Mouse (Mus musculus) MEL (cell line): ENCODE measurements at regions not wholly inside any gene's neighbourhood (a gene's known extent, or its start where the extent isn't known, plus 50 kb on each side); places are given as distances from the start of the nearest gene placed in this dataset.

ENCODE experiments used
- DNase-seq: peaks from one replicate; pipeline ENCODE4 v3.0.0; 2011; ENCODE audit warnings: low read depth, low spot score
- H3K27ac ChIP-seq: 2 replicates; pipeline ENCODE4 v1.5.1; 2012; ENCODE audit warnings: low read depth, mild to moderate bottlenecking, control low read depth, low read length, moderate library complexity; ENCODE audit not compliant: control insufficient read depth
- H3K27me3 ChIP-seq, 2 experiments: fragments of 150-350 bp in 1 of 2; sonication (generic) in 1 of 2; 2 replicates each; pipeline ENCODE4 v1.6.1; 2012; ENCODE audit warnings: low read length in 2 of 2, mild to moderate bottlenecking in 2 of 2, improper control_type of control experiment in 1 of 2, moderate library complexity in 1 of 2; ENCODE audit not compliant: insufficient read depth in 2 of 2, control insufficient read depth in 1 of 2
- H3K36me3 ChIP-seq, 2 experiments: 2 replicates each; pipeline ENCODE4 v1.6.1; 2012 to 2014; ENCODE audit warnings: low read length in 2 of 2, improper control_type of control experiment in 1 of 2, inconsistent platforms in 1 of 2, mild to moderate bottlenecking in 1 of 2; ENCODE audit not compliant: insufficient read depth in 2 of 2, control insufficient read depth in 1 of 2
- H3K4me1 ChIP-seq, 2 experiments: fragments of 150-350 bp in 1 of 2; sonication (generic) in 1 of 2; 2 replicates each; pipeline ENCODE4 v1.6.1; 2012; ENCODE audit warnings: low read length in 2 of 2, improper control_type of control experiment in 1 of 2, mild to moderate bottlenecking in 1 of 2; ENCODE audit not compliant: insufficient read depth in 2 of 2, control insufficient read depth in 1 of 2
- H3K4me3 ChIP-seq, 2 experiments: fragments of 150-350 bp in 1 of 2; sonication (generic) in 1 of 2; 2 replicates each; pipeline ENCODE4 v1.5.1; 2012; ENCODE audit warnings: low read depth in 2 of 2, low read length in 2 of 2, mild to moderate bottlenecking in 2 of 2, moderate library complexity in 2 of 2, control low read depth in 1 of 2, improper control_type of control experiment in 1 of 2; ENCODE audit not compliant: control insufficient read depth in 1 of 2, insufficient read depth in 1 of 2
- H3K79me2 ChIP-seq: 2 replicates; pipeline ENCODE4 v1.6.1; 2012; ENCODE audit warnings: mild to moderate bottlenecking, low read length, moderate library complexity; ENCODE audit not compliant: control insufficient read depth, poor library complexity, insufficient read depth
- H3K9ac ChIP-seq: 2 replicates; pipeline ENCODE4 v1.6.1; 2012; ENCODE audit warnings: low read depth, mild to moderate bottlenecking, control low read depth, low read length, moderate library complexity; ENCODE audit not compliant: control insufficient read depth, poor library complexity, severe bottlenecking
- H3K9me3 ChIP-seq: fragments of 150-350 bp; sonication (generic); replicated peaks from 2 replicates; pipeline ENCODE4 v1.6.1; 2012; ENCODE audit warnings: mild to moderate bottlenecking, low read length, improper control_type of control experiment, moderate library complexity; ENCODE audit not compliant: insufficient read depth
- CHD1 ChIP-seq: IDR thresholded peaks from 2 replicates; pipeline ENCODE4 v1.6.1; 2012; ENCODE audit warnings: low read depth, mild to moderate bottlenecking, inconsistent platforms, low read length, improper control_type of control experiment
- CHD2 ChIP-seq: IDR thresholded peaks from 2 replicates; pipeline ENCODE4 v1.6.1; 2011; ENCODE audit warnings: low read length, improper control_type of control experiment
- CTCF ChIP-seq, 3 experiments: IDR thresholded peaks in 2 of 3; conservative IDR thresholded peaks in 1 of 3; 2 replicates each; pipeline ENCODE4 v1.5.1; 2011 to 2012; ENCODE audit warnings: low read length in 3 of 3, low read depth in 2 of 3, mild to moderate bottlenecking in 2 of 3, improper control_type of control experiment in 1 of 3, inconsistent platforms in 1 of 3, mixed read lengths in 1 of 3, moderate library complexity in 1 of 3; ENCODE audit not compliant: control insufficient read depth in 1 of 3, insufficient read depth in 1 of 3, poor library complexity in 1 of 3, severe bottlenecking in 1 of 3
- E2F4 ChIP-seq: IDR thresholded peaks from 2 replicates; pipeline ENCODE4 v1.6.1; 2011; ENCODE audit warnings: low read depth, low read length, improper control_type of control experiment, borderline replicate concordance
- ELF1 ChIP-seq: IDR thresholded peaks from 2 replicates; pipeline ENCODE4 v1.6.1; 2014; ENCODE audit warnings: low read depth, mild to moderate bottlenecking, inconsistent platforms, low read length, improper control_type of control experiment, moderate library complexity
- EP300 ChIP-seq, 2 experiments: IDR thresholded peaks; 2 replicates each; pipeline ENCODE4 v1.6.1; 2011; ENCODE audit warnings: improper control_type of control experiment in 2 of 2, low read length in 2 of 2, low read depth in 1 of 2, mild to moderate bottlenecking in 1 of 2
- ETS1 ChIP-seq: IDR thresholded peaks from 2 replicates; pipeline ENCODE4 v1.6.1; 2012; ENCODE audit warnings: low read depth, mild to moderate bottlenecking, inconsistent platforms, low read length, improper control_type of control experiment, moderate library complexity
- GATA1 ChIP-seq: IDR thresholded peaks from 2 replicates; pipeline ENCODE4 v1.6.1; 2011; ENCODE audit warnings: low read depth, low read length, improper control_type of control experiment
- HCFC1 ChIP-seq: IDR thresholded peaks from 2 replicates; pipeline ENCODE4 v1.6.1; 2012; ENCODE audit warnings: low read depth, mild to moderate bottlenecking, inconsistent platforms, low read length, improper control_type of control experiment, moderate library complexity
- JUND ChIP-seq: IDR thresholded peaks from 2 replicates; pipeline ENCODE4 v1.6.1; 2011; ENCODE audit warnings: low read depth, mild to moderate bottlenecking, improper control_type of control experiment, low read length
- MAFK ChIP-seq: IDR thresholded peaks from 2 replicates; pipeline ENCODE4 v1.6.1; 2011; ENCODE audit warnings: low read depth, mild to moderate bottlenecking, low read length, improper control_type of control experiment, borderline replicate concordance
- MAZ ChIP-seq: IDR thresholded peaks from 2 replicates; pipeline ENCODE4 v1.6.1; 2012; ENCODE audit warnings: low read depth, mild to moderate bottlenecking, inconsistent platforms, low read length, improper control_type of control experiment
- MEF2A ChIP-seq: IDR thresholded peaks from 2 replicates; pipeline ENCODE4 v1.6.1; 2014; ENCODE audit warnings: low read depth, mild to moderate bottlenecking, inconsistent platforms, low read length, improper control_type of control experiment; ENCODE audit not compliant: poor library complexity, insufficient replicate concordance, severe bottlenecking; ENCODE audit errors: extremely low read depth
- MXI1 ChIP-seq: IDR thresholded peaks from 2 replicates; pipeline ENCODE4 v1.6.1; 2011; ENCODE audit warnings: mild to moderate bottlenecking, low read depth, low read length, improper control_type of control experiment
- MYB ChIP-seq: IDR thresholded peaks from 2 replicates; pipeline ENCODE4 v1.6.1; 2011; ENCODE audit warnings: mild to moderate bottlenecking, low read depth, low read length, improper control_type of control experiment
- POLR2A ChIP-seq, 2 experiments: IDR thresholded peaks; 2 replicates each; pipeline ENCODE4 v1.6.1; 2011 to 2012; ENCODE audit warnings: low read length in 2 of 2, mild to moderate bottlenecking in 2 of 2, control low read depth in 1 of 2, improper control_type of control experiment in 1 of 2, low read depth in 1 of 2, moderate library complexity in 1 of 2; ENCODE audit not compliant: control insufficient read depth in 1 of 2, insufficient read depth in 1 of 2, poor library complexity in 1 of 2
- POLR2AphosphoS2 ChIP-seq: IDR thresholded peaks from 2 replicates; pipeline ENCODE4 v1.6.1; 2011; ENCODE audit warnings: low read length, improper control_type of control experiment
- POLR2AphosphoS5 ChIP-seq: IDR thresholded peaks from 2 replicates; pipeline ENCODE4 v1.6.1; 2012; ENCODE audit warnings: low read depth, borderline replicate concordance, mild to moderate bottlenecking, inconsistent platforms, low read length, moderate library complexity, mixed read lengths
- RAD21 ChIP-seq: IDR thresholded peaks from 2 replicates; pipeline ENCODE4 v1.6.1; 2011; ENCODE audit warnings: mild to moderate bottlenecking, low read depth, low read length, improper control_type of control experiment
- RCOR1 ChIP-seq: IDR thresholded peaks from 2 replicates; pipeline ENCODE4 v1.6.1; 2012; ENCODE audit warnings: low read depth, mild to moderate bottlenecking, inconsistent platforms, low read length, improper control_type of control experiment
- SIN3A ChIP-seq: IDR thresholded peaks from 2 replicates; pipeline ENCODE4 v1.6.1; 2012; ENCODE audit warnings: low read length, improper control_type of control experiment, inconsistent platforms
- SMC3 ChIP-seq: IDR thresholded peaks from 2 replicates; pipeline ENCODE4 v1.6.1; 2011; ENCODE audit warnings: low read depth, low read length, improper control_type of control experiment
- TAL1 ChIP-seq: IDR thresholded peaks from 2 replicates; pipeline ENCODE4 v1.6.1; 2012; ENCODE audit warnings: mild to moderate bottlenecking, inconsistent platforms, low read length, moderate library complexity, mixed read lengths
- UBTF ChIP-seq: IDR thresholded peaks from 2 replicates; pipeline ENCODE4 v1.6.1; 2012; ENCODE audit warnings: low read depth, mild to moderate bottlenecking, inconsistent platforms, low read length, improper control_type of control experiment, moderate library complexity, borderline replicate concordance; ENCODE audit not compliant: insufficient read depth
- USF2 ChIP-seq, 2 experiments: IDR thresholded peaks; 2 replicates each; pipeline ENCODE4 v1.6.1; 2011 to 2012; ENCODE audit warnings: improper control_type of control experiment in 2 of 2, low read length in 2 of 2, borderline replicate concordance in 1 of 2, inconsistent platforms in 1 of 2, low read depth in 1 of 2, mild to moderate bottlenecking in 1 of 2; ENCODE audit not compliant: insufficient read depth in 1 of 2
- ZC3H11A ChIP-seq: IDR thresholded peaks from 2 replicates; pipeline ENCODE4 v1.6.1; 2012; ENCODE audit warnings: low read depth, mild to moderate bottlenecking, inconsistent platforms, low read length, improper control_type of control experiment
- ZKSCAN1 ChIP-seq: IDR thresholded peaks from 2 replicates; pipeline ENCODE4 v1.6.1; 2012; ENCODE audit warnings: low read depth, mild to moderate bottlenecking, inconsistent platforms, low read length, improper control_type of control experiment, moderate library complexity
- ZMIZ1 ChIP-seq: IDR thresholded peaks from 2 replicates; pipeline ENCODE4 v1.6.1; 2012; ENCODE audit warnings: low read depth, mild to moderate bottlenecking, inconsistent platforms, low read length, improper control_type of control experiment, moderate library complexity
- ZNF384 ChIP-seq: IDR thresholded peaks from 2 replicates; pipeline ENCODE4 v1.6.1; 2012; ENCODE audit warnings: low read depth, mild to moderate bottlenecking, inconsistent platforms, low read length, improper control_type of control experiment

GRCm38 (mm10) chr3:102574320-102574719, 104.6 kb downstream of the Ngf start:
- DNase-seq: no peak
- TF ChIP-seq SIN3A: no peak
- no peak for TF ChIP-seq ZKSCAN1
- TF ChIP-seq TAL1: no peak
- TF ChIP-seq ZNF384: no peak
- no peak for TF ChIP-seq ZC3H11A
- TF ChIP-seq GATA1: no peak
- TF ChIP-seq POLR2AphosphoS5: no peak
- TF ChIP-seq MXI1: no peak
- no peak for TF ChIP-seq CTCF (IDR thresholded peaks at IDR 0.05 in 2 of 3, conservative IDR thresholded peaks at IDR 0.05 in 1 of 3; ENCODE audit: control insufficient read depth in 1 of 3, insufficient read depth in 1 of 3, low read depth in 2 of 3, low read length in 3 of 3, poor library complexity in 1 of 3, severe bottlenecking in 1 of 3)
- no peak for TF ChIP-seq ETS1
- TF ChIP-seq ELF1: no peak
- TF ChIP-seq MYB: no peak
- no peak for TF ChIP-seq POLR2AphosphoS2
- no peak for TF ChIP-seq UBTF
- TF ChIP-seq JUND: no peak
- TF ChIP-seq HCFC1: no peak
- TF ChIP-seq E2F4: no peak
- H3K27me3 ChIP-seq: no peaks in the 10 kb centered on the region
- H3K4me3 ChIP-seq: no peak overlapping the region
- H3K9ac ChIP-seq: no peak overlapping the region
- no peaks in the 10 kb centered on the region for H3K9me3 ChIP-seq
- H3K4me1 ChIP-seq: no peaks in the 10 kb centered on the region
- no peak overlapping the region for H3K27ac ChIP-seq
- no peaks in the 10 kb centered on the region for H3K36me3 ChIP-seq
- H3K79me2 ChIP-seq: no peaks in the 10 kb centered on the region

DNA sequence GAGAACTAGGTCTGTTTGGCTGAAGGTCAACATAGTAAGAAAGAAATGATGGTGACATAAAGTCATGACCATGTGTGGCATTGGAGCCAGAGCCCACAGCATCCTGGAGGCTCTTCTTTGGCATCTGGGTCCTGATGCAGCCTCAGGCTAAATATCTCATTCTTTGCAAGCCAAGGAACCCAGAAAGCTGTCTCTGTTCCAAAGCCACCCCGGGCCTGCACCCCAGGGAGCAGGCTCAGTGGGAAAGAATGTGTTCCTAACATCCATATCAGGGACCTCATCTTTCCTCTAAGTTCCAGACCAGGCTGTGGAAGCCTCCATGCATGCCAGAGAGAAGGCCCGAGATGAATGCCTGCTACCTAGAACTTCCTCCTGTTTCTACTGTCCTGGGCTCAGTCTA, 107.2 kb downstream of the Ngf start:
- Histone ChIP-seq H3K9ac (no peak overlapping the region), H3K4me1 (no peaks in the 10 kb centered on the region), H3K36me3 (no peaks in the 10 kb centered on the region), H3K27ac (no peak overlapping the region), H3K27me3 (no peaks in the 10 kb centered on the region), H3K9me3 (no peaks in the 10 kb centered on the region), H3K79me2 (no peaks in the 10 kb centered on the region), H3K4me3 (no peak overlapping the region)
- TF ChIP-seq USF2 (IDR thresholded peaks at IDR 0.05; ENCODE audit: borderline replicate concordance in 1 of 2, insufficient read depth in 1 of 2, low read depth in 1 of 2, low read length in 2 of 2): no peak
- TF ChIP-seq EP300 (IDR thresholded peaks at IDR 0.05; ENCODE audit: low read depth in 1 of 2, low read length in 2 of 2): no peak
- TF ChIP-seq ELF1: no peak
- no peak for TF ChIP-seq MEF2A
- no peak for TF ChIP-seq SMC3
- TF ChIP-seq ZMIZ1: no peak
- TF ChIP-seq MAFK: no peak
- no peak for TF ChIP-seq MXI1
- no peak for TF ChIP-seq TAL1
- TF ChIP-seq CHD1: no peak
- no peak for TF ChIP-seq POLR2AphosphoS2
- TF ChIP-seq JUND: no peak
- TF ChIP-seq GATA1: no peak
- no peak for TF ChIP-seq RAD21
- no peak for TF ChIP-seq POLR2A (IDR thresholded peaks at IDR 0.05; ENCODE audit: control insufficient read depth in 1 of 2, insufficient read depth in 1 of 2, low read depth in 1 of 2, low read length in 2 of 2, poor library complexity in 1 of 2)
- no peak for TF ChIP-seq RCOR1
- TF ChIP-seq CHD2: no peak
- no peak for TF ChIP-seq POLR2AphosphoS5
- TF ChIP-seq MAZ: no peak
- TF ChIP-seq E2F4: no peak
- DNase-seq: no peak
